Mouse (Mus musculus) erythroid progenitor cell, adult 5-6 weeks (primary cell): Measurements from ENCODE around the gene Bcl2. TPM values are rescaled to one million over a fixed set of nuclear protein-coding genes. Genes with fewer than 3 reads are reported as not detected.
"Not testable (repeated sequence)": the region's sequence is repeated elsewhere in the genome, so short reads cannot be mapped to it uniquely, and the experiment has no call there.

Experiments
- ATAC-seq: replicated peaks from 2 replicates; pipeline ENCODE4 v1.8.0; 2016; ENCODE audit warnings: moderate number of reproducible peaks, mild to moderate bottlenecking, moderate TSS enrichment, inconsistent platforms; ENCODE audit not compliant: poor library complexity, low FRiP score, severe bottlenecking
- total RNA-seq, 2 experiments: library from RNA; stranded (forward) in 1 of 2; stranded (reverse) in 1 of 2; fragments of 150-400 nt in 1 of 2; fragments of 186-747, 209-891 nt in 1 of 2; gene quantifications; 2 replicates each; pipeline versions ENCODE4 v1.2.3 to v1.2.4; 2015 to 2017; ENCODE audit warnings: low replicate concordance in 2 of 2

The Bcl2 gene
- total RNA-seq (2015; ENCODE audit: low replicate concordance) (3.6 and 6.7 TPM in 2 replicates), total RNA-seq (2017; ENCODE audit: low replicate concordance) (1.1 and 1.9 TPM in 2 replicates)

- ATAC-seq: no peak
Measured at GRCm38 (mm10) chr1:106713621-106714529, at the start of gene Bcl2. Bcl2 (minus strand) TSS chr1:106714274.

- no peak for ATAC-seq
Measured at GRCm38 (mm10) chr1:106760750-106761149, 46.7 kb upstream of the Bcl2 start.

GRCm38 (mm10) chr1:106759572-106760435 lies 45.7 kb upstream of the Bcl2 start, which contains the start of gene Kdsr:
Kdsr (minus strand) TSS chr1:106759727.
- ATAC-seq: peak; percentile 98

GRCm38 (mm10) chr1:106758734-106759571 lies 44.9 kb upstream of the Bcl2 start:
- ATAC-seq: peak; percentile 67

GRCm38 (mm10) chr1:106756633-106757032 lies 42.6 kb upstream of the Bcl2 start:
- ATAC-seq: no peak

- ATAC-seq: no peak
Measured at GRCm38 (mm10) chr1:106752013-106752412, 37.9 kb upstream of the Bcl2 start.

- no peak for ATAC-seq
Measured at GRCm38 (mm10) chr1:106750656-106751055, 36.6 kb upstream of the Bcl2 start.

- ATAC-seq: no peak
Measured at GRCm38 (mm10) chr1:106748555-106749315, 34.7 kb upstream of the Bcl2 start.

GRCm38 (mm10) chr1:106742980-106743379 lies 28.9 kb upstream of the Bcl2 start:
- no peak for ATAC-seq

- ATAC-seq: no peak
Measured at GRCm38 (mm10) chr1:106740735-106741134, 26.7 kb upstream of the Bcl2 start.

- ATAC-seq: no peak
Measured at GRCm38 (mm10) chr1:106739810-106740209, 25.7 kb upstream of the Bcl2 start.

GRCm38 (mm10) chr1:106738092-106738491 lies 24.0 kb upstream of the Bcl2 start:
- ATAC-seq: no peak

- no peak for ATAC-seq
Measured at GRCm38 (mm10) chr1:106736211-106736610, 22.1 kb upstream of the Bcl2 start.

- ATAC-seq: no peak
Measured at GRCm38 (mm10) chr1:106735586-106735985, 21.5 kb upstream of the Bcl2 start.

GRCm38 (mm10) chr1:106722061-106722460 lies 8.0 kb upstream of the Bcl2 start:
- ATAC-seq: no peak

GRCm38 (mm10) chr1:106717736-106718135 lies 3.7 kb upstream of the Bcl2 start:
- ATAC-seq: not testable (repeated sequence)

- ATAC-seq: no peak
Measured at GRCm38 (mm10) chr1:106717071-106717601, 3.1 kb upstream of the Bcl2 start.

- ATAC-seq: no peak
Measured at GRCm38 (mm10) chr1:106716141-106716540, 2.1 kb upstream of the Bcl2 start.
